In genomic region chr4:115878216-115878678, GRCm38 (mm10) we compare ENCODE assay signal across 11 mouse cellular contexts. TPM values are rescaled to one million over a fixed set of nuclear protein-coding genes. Genes with fewer than 3 reads are reported as not detected.
DNase-seq lines count a peak whose midpoint lies in the region; ATAC-seq and TF ChIP-seq lines count a peak whose summit lies in the region.
"Had no signal": no experiment of that assay in that cellular context is flagged by ENCODE, and none has a peak within 500 bp of the region (broad histone marks: within the 10 kb centered on the region; RNA-seq: fewer than 3 reads in every experiment).

No protein-coding gene starts in this region.

- no peak for DNase-seq in liver, embryonic 11.5 days (ENCODE audit: low spot score)
- no peak for DNase-seq in liver, postnatal 0 days
- DNase-seq in embryonic facial prominence, embryonic 10.5 days (ENCODE audit: low spot score): peak; percentile 58
- no peak for DNase-seq in B cell, adult 2 months
- DNase-seq in natural killer cell, adult 2 months (ENCODE audit: low spot score in 2 of 2): no peak
- no peak for DNase-seq in left cerebral cortex, postnatal 10 days (ENCODE audit: extremely low spot score in 1 of 2, low spot score in 2 of 2)
- DNase-seq: cerebellum, adult 18-20 months; thymus, adult 18-20 months had no signal

- H3K27me3 ChIP-seq in liver, embryonic 11.5 days (replicated peaks; ENCODE audit: control insufficient read depth, insufficient read depth, low read length): no peaks in the 10 kb centered on the region
- no peaks in the 10 kb centered on the region for H3K27me3 ChIP-seq in liver, postnatal 0 days (ENCODE audit: insufficient read depth, low read length)
- H3K27me3 ChIP-seq in embryonic facial prominence, embryonic 10.5 days (replicated peaks; ENCODE audit: low read depth, poor library complexity, severe bottlenecking): peaks cover 36% of the 10 kb centered on the region
- no peaks in the 10 kb centered on the region for H3K27me3 ChIP-seq in hindbrain, embryonic 15.5 days
- H3K27me3 ChIP-seq in neural tube, embryonic 13.5 days: peaks cover 4% of the 10 kb centered on the region; the same call in 1 of the 2 replicates

- ATAC-seq in liver, embryonic 11.5 days (replicated peaks; ENCODE audit: low FRiP score): no peak
- ATAC-seq in liver, postnatal 0 days: no peak
- ATAC-seq in hindbrain, embryonic 15.5 days (ENCODE audit: low FRiP score, low read depth): peak; percentile 5; the same call in 1 of the 2 replicates
- 0 out of 2 replicates have a peak, but pooled peaks have one; percentile 19 for ATAC-seq in neural tube, embryonic 13.5 days (ENCODE audit: low read depth)

- 21% methylated on average over 11 of the region's 11 CpGs for WGBS in liver, embryonic 11.5 days
- WGBS in liver, postnatal 0 days (ENCODE audit: insufficient replicate concordance): 38% methylated on average over 11 of the region's 11 CpGs
- 1% methylated on average over 11 of the region's 11 CpGs for WGBS in embryonic facial prominence, embryonic 10.5 days
- 3% methylated on average over 11 of the region's 11 CpGs for WGBS in hindbrain, embryonic 15.5 days
- 3% methylated on average over 11 of the region's 11 CpGs for WGBS in neural tube, embryonic 13.5 days

- intact Hi-C loops in left cerebral cortex, postnatal 10 days (cut with DNase I): no loop called here

- no peak overlapping the region for H3K4me3 ChIP-seq in liver, embryonic 11.5 days (ENCODE audit: low read depth, low read length)
- H3K4me3 ChIP-seq in liver, postnatal 0 days (ENCODE audit: low read depth, low read length): no peak overlapping the region
- H3K4me3 ChIP-seq in embryonic facial prominence, embryonic 10.5 days: peak overlapping the region; percentile 29; the same call in 1 of the 2 replicates
- no peak overlapping the region for H3K4me3 ChIP-seq in hindbrain, embryonic 15.5 days
- H3K4me3 ChIP-seq in neural tube, embryonic 13.5 days: no peak overlapping the region

- H3K9ac ChIP-seq in liver, embryonic 11.5 days (ENCODE audit: low read depth, low read length): no peak overlapping the region
- H3K9ac ChIP-seq in liver, postnatal 0 days (replicated peaks): no peak overlapping the region
- no peak overlapping the region for H3K9ac ChIP-seq in hindbrain, embryonic 15.5 days
- H3K9ac ChIP-seq in neural tube, embryonic 13.5 days: peak overlapping the region; percentile 55
- H3K9ac ChIP-seq: liver, embryonic 14.5 days had no signal

- H3K4me2 ChIP-seq in liver, embryonic 11.5 days: peak overlapping the region; percentile 10; the same call in 1 of the 2 replicates
- H3K4me2 ChIP-seq in liver, postnatal 0 days (ENCODE audit: low read depth, low read length): no peak overlapping the region
- H3K4me2 ChIP-seq in hindbrain, embryonic 15.5 days: peak overlapping the region; percentile 36
- H3K4me2 ChIP-seq in neural tube, embryonic 13.5 days: peak overlapping the region; percentile 35

- peaks cover 5% of the 10 kb centered on the region; the same call in 1 of the 2 replicates for H3K36me3 ChIP-seq in liver, embryonic 11.5 days (ENCODE audit: control insufficient read depth, insufficient read depth, low read length)
- H3K36me3 ChIP-seq in liver, postnatal 0 days (replicated peaks; ENCODE audit: insufficient read depth, low read length): peaks cover 43% of the 10 kb centered on the region
- peaks cover 26% of the 10 kb centered on the region for H3K36me3 ChIP-seq in embryonic facial prominence, embryonic 10.5 days (replicated peaks)
- no peaks in the 10 kb centered on the region for H3K36me3 ChIP-seq in hindbrain, embryonic 15.5 days
- peaks cover 29% of the 10 kb centered on the region for H3K36me3 ChIP-seq in neural tube, embryonic 13.5 days

- H3K27ac ChIP-seq in liver, embryonic 11.5 days (ENCODE audit: low read depth, low read length): no peak overlapping the region
- no peak overlapping the region for H3K27ac ChIP-seq in liver, postnatal 0 days (ENCODE audit: low read depth)
- H3K27ac ChIP-seq in embryonic facial prominence, embryonic 10.5 days (replicated peaks): peak overlapping the region; percentile 72; the same call in 1 of the 2 replicates
- H3K27ac ChIP-seq in hindbrain, embryonic 15.5 days (replicated peaks): peak overlapping the region; percentile 59
- H3K27ac ChIP-seq in neural tube, embryonic 13.5 days (replicated peaks): peak overlapping the region; percentile 59; the same call in 1 of the 2 replicates
- H3K27ac ChIP-seq: liver, embryonic 14.5 days had no signal

- no peak for TF ChIP-seq CTCF in liver, postnatal 0 days (IDR thresholded peaks at IDR 0.05; ENCODE audit: low read depth)

- TF ChIP-seq EP300 in liver, postnatal 0 days (IDR thresholded peaks at IDR 0.05; ENCODE audit: low read depth): no peak

- H3K4me1 ChIP-seq in liver, embryonic 11.5 days (replicated peaks; ENCODE audit: control insufficient read depth, insufficient read depth, low read length): no peaks in the 10 kb centered on the region
- H3K4me1 ChIP-seq in liver, postnatal 0 days (ENCODE audit: insufficient read depth): no peaks in the 10 kb centered on the region
- H3K4me1 ChIP-seq in embryonic facial prominence, embryonic 10.5 days: peaks cover 46% of the 10 kb centered on the region
- peaks cover 33% of the 10 kb centered on the region for H3K4me1 ChIP-seq in hindbrain, embryonic 15.5 days (replicated peaks)
- H3K4me1 ChIP-seq in neural tube, embryonic 13.5 days (replicated peaks): peaks cover 43% of the 10 kb centered on the region

- no peaks in the 10 kb centered on the region for H3K9me3 ChIP-seq in liver, embryonic 11.5 days (ENCODE audit: control insufficient read depth, low read length)
- H3K9me3 ChIP-seq in liver, postnatal 0 days (ENCODE audit: low read length): no peaks in the 10 kb centered on the region
- no peaks in the 10 kb centered on the region for H3K9me3 ChIP-seq in embryonic facial prominence, embryonic 10.5 days
- no peaks in the 10 kb centered on the region for H3K9me3 ChIP-seq in hindbrain, embryonic 15.5 days
- H3K9me3 ChIP-seq in neural tube, embryonic 13.5 days: no peaks in the 10 kb centered on the region

RNA-seq across cellular contexts. Expression of gene Kncn, which starts 6.0 kb away (rescaled TPM):
- not detected in 2 replicates for polyA plus RNA-seq in liver, embryonic 11.5 days (2014; fragmentation: Nextera tagmentation; extraction: Ambion mirVana)
- not detected in 2 replicates for polyA plus RNA-seq in liver, postnatal 0 days (2015; fragmentation: Nextera tagmentation; extraction: Ambion mirVana)
- not detected in 2 replicates for polyA plus RNA-seq in embryonic facial prominence, embryonic 10.5 days (2016; fragmentation: Nextera tagmentation; extraction: Ambion mirVana)
- polyA plus RNA-seq in hindbrain, embryonic 15.5 days (2015; fragmentation: Nextera tagmentation; extraction: Ambion mirVana): 0.14 TPM in 1 of 2 replicates, not detected in the other
- polyA plus RNA-seq in neural tube, embryonic 13.5 days (2015; fragmentation: Nextera tagmentation; extraction: Ambion mirVana): 0.30 and 0.42 TPM in 2 replicates
- total RNA-seq in left cerebral cortex, postnatal 10 days (2021): under 1 TPM; 0.16 to 0.64 TPM

RNA-seq across cellular contexts. Expression of gene 6430628N08Rik, which starts 12.2 kb away (rescaled TPM):
- not detected in 2 replicates for polyA plus RNA-seq in liver, embryonic 11.5 days (2014; fragmentation: Nextera tagmentation; extraction: Ambion mirVana)
- not detected in 2 replicates for polyA plus RNA-seq in liver, postnatal 0 days (2015; fragmentation: Nextera tagmentation; extraction: Ambion mirVana)
- 0.09 TPM in 1 of 2 replicates, not detected in the other for polyA plus RNA-seq in embryonic facial prominence, embryonic 10.5 days (2016; fragmentation: Nextera tagmentation; extraction: Ambion mirVana)
- 0.27 and 0.42 TPM in 2 replicates for polyA plus RNA-seq in hindbrain, embryonic 15.5 days (2015; fragmentation: Nextera tagmentation; extraction: Ambion mirVana)
- polyA plus RNA-seq in neural tube, embryonic 13.5 days (2015; fragmentation: Nextera tagmentation; extraction: Ambion mirVana): 1.2 and 4.1 TPM in 2 replicates
- under 1 TPM in 1 of 2 experiments, not detected in 1; 0.49 TPM for total RNA-seq in left cerebral cortex, postnatal 10 days (2021)
- polyA plus RNA-seq: liver, embryonic 14.5 days had no signal

RNA-seq across cellular contexts. Expression of gene Mknk1, which starts 39.2 kb away (rescaled TPM):
- 43.8 and 46.9 TPM in 2 replicates for polyA plus RNA-seq in liver, embryonic 11.5 days (2014; fragmentation: Nextera tagmentation; extraction: Ambion mirVana)
- polyA plus RNA-seq in liver, postnatal 0 days (2015; fragmentation: Nextera tagmentation; extraction: Ambion mirVana): 31.6 and 37.0 TPM in 2 replicates
- 23.0 and 23.6 TPM in 2 replicates for polyA plus RNA-seq in embryonic facial prominence, embryonic 10.5 days (2016; fragmentation: Nextera tagmentation; extraction: Ambion mirVana)
- polyA plus RNA-seq in hindbrain, embryonic 15.5 days (2015; fragmentation: Nextera tagmentation; extraction: Ambion mirVana): 22.9 and 23.0 TPM in 2 replicates
- polyA plus RNA-seq in neural tube, embryonic 13.5 days (2015; fragmentation: Nextera tagmentation; extraction: Ambion mirVana): 24.3 and 28.7 TPM in 2 replicates
- total RNA-seq in left cerebral cortex, postnatal 10 days (2021): 10 to 100 TPM; 42.9 to 44.9 TPM

RNA-seq across cellular contexts. Expression of gene Mob3c, which starts 50.4 kb away (rescaled TPM):
- 9.7 and 9.8 TPM in 2 replicates for polyA plus RNA-seq in liver, embryonic 11.5 days (2014; fragmentation: Nextera tagmentation; extraction: Ambion mirVana)
- 7.3 and 10.0 TPM in 2 replicates for polyA plus RNA-seq in liver, postnatal 0 days (2015; fragmentation: Nextera tagmentation; extraction: Ambion mirVana)
- polyA plus RNA-seq in embryonic facial prominence, embryonic 10.5 days (2016; fragmentation: Nextera tagmentation; extraction: Ambion mirVana): 2.8 and 3.5 TPM in 2 replicates
- polyA plus RNA-seq in hindbrain, embryonic 15.5 days (2015; fragmentation: Nextera tagmentation; extraction: Ambion mirVana): 5.2 and 5.9 TPM in 2 replicates
- polyA plus RNA-seq in neural tube, embryonic 13.5 days (2015; fragmentation: Nextera tagmentation; extraction: Ambion mirVana): 4.3 and 6.2 TPM in 2 replicates
- total RNA-seq in left cerebral cortex, postnatal 10 days (2021): 1 to 10 TPM; 3.8 to 5.8 TPM

Comparison
In these comparisons a context has a peak if more than half of its experiments do, and no peak if none do; other contexts are left out.
1. ATAC-seq: peak in hindbrain, embryonic 15.5 days (single experiment) and neural tube, embryonic 13.5 days (single experiment); none in liver, embryonic 11.5 days (single experiment) and liver, postnatal 0 days (single experiment).
2. H3K27ac ChIP-seq: peak in embryonic facial prominence, embryonic 10.5 days (single experiment), hindbrain, embryonic 15.5 days (single experiment) and neural tube, embryonic 13.5 days (single experiment); none in liver, embryonic 11.5 days (single experiment) and liver, postnatal 0 days (single experiment).